Mouse (Mus musculus) midbrain, postnatal 0 days (tissue): Measurements from ENCODE around the gene Tmem207. TPM values are rescaled to one million over a fixed set of nuclear protein-coding genes. Genes with fewer than 3 reads are reported as not detected.
A peak's percentile ranks its signal among the peaks of the same experiment; 100 is the strongest.

ENCODE experiments used
- ATAC-seq: fragments of 200-750 bp; cut with Nextera tagmentation; 2 replicates; pipeline ENCODE4 v1.8.0; 2017; ENCODE audit warnings: moderate number of reproducible peaks, mild to moderate bottlenecking, moderate TSS enrichment, moderate library complexity; ENCODE audit not compliant: low FRiP score
- DNase-seq: peaks from one replicate; pipeline ENCODE4 v3.0.0-alpha.2; 2015; ENCODE audit warnings: low spot score
- H3K27ac ChIP-seq: fragments of 300-500 bp; sonication (generic); 2 replicates; pipeline ENCODE4 v1.5.1; 2014; ENCODE audit warnings: low read depth, mild to moderate bottlenecking, low read length, mixed read lengths
- H3K27me3 ChIP-seq: fragments of 300-500 bp; sonication (generic); 2 replicates; pipeline ENCODE4 v1.6.1; 2014; ENCODE audit warnings: low read length, control low read depth, mixed read lengths; ENCODE audit not compliant: insufficient read depth
- H3K36me3 ChIP-seq: fragments of 300-500 bp; sonication (generic); 2 replicates; pipeline ENCODE4 v1.6.1; 2014; ENCODE audit warnings: low read length, control low read depth, mixed read lengths; ENCODE audit not compliant: insufficient read depth
- H3K4me1 ChIP-seq: fragments of 300-500 bp; sonication (generic); 2 replicates; pipeline ENCODE4 v1.6.1; 2014; ENCODE audit warnings: mild to moderate bottlenecking, control low read depth, antibody characterized with exemption, low read length, mixed read lengths; ENCODE audit not compliant: insufficient read depth
- H3K4me2 ChIP-seq: fragments of 300-500 bp; sonication (generic); 2 replicates; pipeline ENCODE4 v1.6.1; 2014; ENCODE audit warnings: low read depth, mild to moderate bottlenecking, low read length, mixed read lengths; ENCODE audit not compliant: poor library complexity, severe bottlenecking
- H3K4me3 ChIP-seq: fragments of 300-500 bp; sonication (generic); 2 replicates; pipeline ENCODE4 v1.5.1; 2014; ENCODE audit warnings: low read depth, mild to moderate bottlenecking, low read length, moderate library complexity
- H3K9ac ChIP-seq: fragments of 300-500 bp; sonication (generic); replicated peaks from 2 replicates; pipeline ENCODE4 v1.6.1; 2014; ENCODE audit warnings: mild to moderate bottlenecking, low read length, moderate library complexity, mixed read lengths; ENCODE audit not compliant: poor library complexity, severe bottlenecking
- H3K9me3 ChIP-seq: fragments of 300-500 bp; sonication (generic); 2 replicates; pipeline ENCODE4 v1.6.1; 2016; ENCODE audit warnings: low read length, control low read depth
- CTCF ChIP-seq: IDR thresholded peaks from 2 replicates; pipeline ENCODE4 v1.5.1; 2016; ENCODE audit warnings: antibody characterized with exemption, mild to moderate bottlenecking
- WGBS: fragments of 180-500 bp; shearing (Covaris S2); extraction: QIAGEN DNeasy Blood & Tissue Kit; methylation state at CpG from one replicate; pipeline ENCODE4 v1.1.7; 2014; 5-methylcytosine and 5-hydroxymethylcytosine counted together
- polyA plus RNA-seq: library from polyadenylated mRNA; unstranded; fragments of >200 nt; fragmentation: Nextera tagmentation; extraction: Ambion mirVana; gene quantifications from 2 replicates; pipeline ENCODE4 v1.2.1, GENCODE M21; 2015
- total RNA-seq: library from RNA; depleted of rRNA; stranded (reverse); fragments of >200 nt; gene quantifications from 2 replicates; pipeline ENCODE4 v1.2.3, GENCODE M21; 2014; rRNA removed

The Tmem207 gene
- total and polyA plus RNA-seq, 2 experiments from 2014 or later: 0.07 to 0.93 TPM

DNA sequence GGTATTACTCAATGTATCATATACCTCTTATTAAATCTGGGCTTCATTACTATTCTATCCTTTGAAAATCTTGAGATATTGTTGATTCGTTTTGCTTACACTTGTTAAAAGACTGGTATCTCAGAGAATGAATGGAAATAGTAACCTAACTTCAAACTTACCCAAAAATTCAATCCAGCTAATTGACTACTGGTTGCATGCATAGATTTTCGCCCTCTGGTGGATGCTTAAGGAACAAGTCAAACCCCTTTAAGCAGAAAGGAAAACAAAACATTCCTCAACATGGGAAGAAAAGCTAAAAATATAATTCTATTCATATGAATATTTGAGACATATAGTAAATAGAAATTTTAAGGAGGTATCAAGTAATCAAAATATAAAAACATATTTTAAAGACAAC is 30.8 kb downstream of the Tmem207 start:
- H3K9me3 ChIP-seq: no peaks in the 10 kb centered on the region
- H3K27ac ChIP-seq: no peak overlapping the region
- H3K9ac ChIP-seq: no peak overlapping the region
- TF ChIP-seq CTCF: peak; percentile 73
- DNase-seq: peak; percentile 32
- H3K4me3 ChIP-seq: no peak overlapping the region
- H3K4me1 ChIP-seq: no peaks in the 10 kb centered on the region
- WGBS: 16% methylated on average over 2 of the region's 2 CpGs
- no peak overlapping the region for H3K4me2 ChIP-seq
- no peaks in the 10 kb centered on the region for H3K36me3 ChIP-seq
- ATAC-seq: no peak
- H3K27me3 ChIP-seq: no peaks in the 10 kb centered on the region

DNA sequence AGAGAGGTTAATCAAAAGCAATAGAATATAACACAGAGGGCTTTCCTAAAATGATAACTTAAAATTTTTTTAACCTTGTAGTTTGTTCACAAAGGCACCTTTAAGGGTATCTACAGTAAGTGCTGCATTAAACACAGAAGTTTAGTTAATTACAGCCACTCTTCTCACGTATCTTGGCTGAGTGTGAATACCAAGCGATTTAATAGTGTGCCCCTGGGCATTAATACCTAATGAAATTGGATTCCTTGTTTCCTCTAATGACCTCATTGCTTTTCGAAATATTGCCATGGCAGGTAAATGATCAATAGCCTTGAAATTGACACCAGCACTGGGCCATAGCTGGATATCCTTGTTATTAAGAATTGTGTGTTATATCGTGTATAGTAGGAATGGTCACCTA is 55.3 kb downstream of the Tmem207 start:
- DNase-seq (no peak), ATAC-seq (no peak)
- no peak for TF ChIP-seq CTCF
- 82% methylated on average over 4 of the region's 4 CpGs for WGBS
- Histone ChIP-seq H3K9ac (no peak overlapping the region), H3K4me2 (no peak overlapping the region), H3K4me3 (no peak overlapping the region), H3K9me3 (no peaks in the 10 kb centered on the region), H3K4me1 (no peaks in the 10 kb centered on the region), H3K27ac (no peak overlapping the region), H3K27me3 (no peaks in the 10 kb centered on the region), H3K36me3 (no peaks in the 10 kb centered on the region)

DNA sequence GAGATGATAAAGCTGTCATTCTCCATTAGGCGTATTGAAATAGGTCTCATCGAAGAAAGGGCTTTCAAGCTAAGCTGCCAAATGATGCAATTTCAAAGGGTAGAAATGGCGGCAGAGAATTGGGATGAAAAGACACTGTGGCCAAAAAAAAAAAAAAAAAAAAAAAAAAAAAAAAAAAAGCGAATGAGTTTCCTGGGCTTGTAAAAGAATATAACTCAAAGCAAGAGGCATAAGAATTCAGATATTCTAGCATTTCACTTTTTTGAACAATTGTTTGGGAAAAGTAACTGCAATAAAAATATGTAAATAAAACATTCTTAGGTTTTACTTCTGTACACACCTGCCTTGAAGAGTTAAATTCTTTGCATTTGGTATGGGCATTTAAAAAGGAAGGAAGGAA is 60.0 kb downstream of the Tmem207 start:
- Histone ChIP-seq H3K4me2 (no peak overlapping the region), H3K4me3 (no peak overlapping the region), H3K9ac (no peak overlapping the region), H3K27me3 (no peaks in the 10 kb centered on the region), H3K9me3 (no peaks in the 10 kb centered on the region), H3K4me1 (no peaks in the 10 kb centered on the region), H3K27ac (no peak overlapping the region), H3K36me3 (no peaks in the 10 kb centered on the region)
- no peak for TF ChIP-seq CTCF
- ATAC-seq (no peak), DNase-seq (no peak)
- 71% methylated on average over 4 of the region's 4 CpGs for WGBS

DNA sequence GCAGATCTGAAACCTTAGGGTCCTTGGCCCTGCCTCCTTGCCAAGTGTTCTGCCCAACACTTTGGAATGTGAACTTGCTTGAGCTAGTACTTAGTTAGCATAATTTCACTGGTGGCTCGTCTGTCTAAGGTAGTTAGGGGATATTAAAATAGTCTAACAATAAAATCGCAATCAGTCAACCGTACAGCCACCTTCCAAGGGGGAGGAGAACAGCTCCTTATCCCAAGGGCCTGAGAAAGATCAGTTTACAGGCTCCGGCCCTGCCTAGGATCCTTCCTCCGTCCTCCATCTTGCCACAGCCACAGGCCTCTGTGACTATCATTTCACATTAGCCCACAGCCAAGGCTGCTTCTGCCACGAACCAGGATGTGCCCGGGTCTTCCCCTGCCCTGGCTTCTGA is 63.7 kb downstream of the Tmem207 start, which contains the start of gene Cldn16:
Gene Cldn16 (plus strand): TSS at position 301 of the 400 bp plus-strand sequence.
- Histone ChIP-seq H3K4me1 (no peaks in the 10 kb centered on the region), H3K27ac (no peak within 1 kb of the TSS), H3K27me3 (no peaks in the 10 kb centered on the region), H3K36me3 (no peaks in the 10 kb centered on the region), H3K9me3 (no peaks in the 10 kb centered on the region), H3K9ac (no peak within 1 kb of the TSS), H3K4me3 (no peak within 1 kb of the TSS), H3K4me2 (no peak within 1 kb of the TSS)
- TF ChIP-seq CTCF: no peak
- 80% methylated on average over 7 of the region's 7 CpGs for WGBS
- no peak for DNase-seq
- ATAC-seq: no peak

DNA sequence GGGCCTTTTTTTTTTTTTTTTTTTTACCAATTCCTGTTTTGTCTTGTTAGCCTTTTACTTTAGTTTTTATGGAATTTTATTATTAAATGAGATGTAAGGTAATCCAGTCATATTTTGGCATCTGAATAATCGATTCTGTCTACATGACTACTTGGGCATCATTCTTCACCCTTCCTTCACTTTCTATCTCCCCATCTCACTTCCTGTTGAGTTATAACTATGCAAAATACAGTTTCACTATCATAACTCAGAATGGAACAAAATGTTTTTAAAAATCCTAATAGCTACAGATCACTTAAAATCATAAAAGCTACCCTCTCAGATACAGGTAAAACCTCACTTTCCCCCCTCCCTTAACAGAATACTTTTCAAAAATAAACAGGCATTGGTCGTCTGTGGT is 70.4 kb downstream of the Tmem207 start:
- Histone ChIP-seq H3K27ac (no peak overlapping the region), H3K9ac (no peak overlapping the region), H3K27me3 (no peaks in the 10 kb centered on the region), H3K4me2 (no peak overlapping the region), H3K9me3 (no peaks in the 10 kb centered on the region), H3K4me3 (no peak overlapping the region), H3K4me1 (no peaks in the 10 kb centered on the region), H3K36me3 (no peaks in the 10 kb centered on the region)
- 88% methylated on average over 2 of the region's 2 CpGs for WGBS
- TF ChIP-seq CTCF: no peak
- no peak for DNase-seq
- no peak for ATAC-seq

DNA sequence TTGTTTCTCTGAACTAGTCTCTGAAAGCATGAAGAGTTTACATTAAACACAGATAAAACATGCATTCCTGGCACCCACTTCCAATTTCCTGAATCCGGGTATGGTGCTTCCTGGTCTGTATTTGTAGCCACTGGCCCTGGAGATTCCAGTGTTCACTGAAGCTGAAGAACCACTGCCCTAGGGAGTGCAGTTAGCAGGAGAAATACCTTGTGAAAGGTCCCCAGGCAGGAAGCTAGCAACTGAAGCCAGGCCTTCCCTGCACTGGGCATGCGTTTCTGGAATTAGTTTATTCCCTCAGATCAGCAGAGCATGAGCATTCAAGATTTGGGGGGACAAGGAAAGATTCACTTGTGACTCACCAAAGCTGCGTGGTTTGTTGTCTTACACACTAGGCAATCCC is 72.4 kb downstream of the Tmem207 start:
- H3K9me3 ChIP-seq: no peaks in the 10 kb centered on the region
- 67% methylated on average over 3 of the region's 3 CpGs for WGBS

More for the DNA sequence above, 72.4 kb downstream of the Tmem207 start:
- ATAC-seq: no peak
- Histone ChIP-seq H3K27ac (no peak overlapping the region), H3K4me3 (no peak overlapping the region), H3K36me3 (no peaks in the 10 kb centered on the region), H3K9ac (no peak overlapping the region), H3K4me1 (no peaks in the 10 kb centered on the region), H3K27me3 (no peaks in the 10 kb centered on the region), H3K4me2 (no peak overlapping the region)
- no peak for DNase-seq
- TF ChIP-seq CTCF: no peak

Other genes starting within 250 kb of the Tmem207 start
- gene Cldn1, start 154.9 kb downstream of the Tmem207 start, total RNA-seq: 3.6 and 6.4 TPM in 2 replicates
- gene Cldn1, start 154.9 kb downstream of the Tmem207 start, polyA plus RNA-seq: 1.6 and 2.1 TPM in 2 replicates
- gene Cldn16, start 63.6 kb downstream of the Tmem207 start, total RNA-seq: not detected in 2 replicates
- gene Cldn16, start 63.6 kb downstream of the Tmem207 start, polyA plus RNA-seq: not detected in 2 replicates
- 10.5 and 13.9 TPM in 2 replicates for gene Il1rap, start 54.9 kb upstream of the Tmem207 start, total RNA-seq
- gene Il1rap, start 54.9 kb upstream of the Tmem207 start, polyA plus RNA-seq: 7.9 and 8.2 TPM in 2 replicates